Mouse (Mus musculus) adrenal gland, postnatal 25 days (tissue): ENCODE measurements at regions not wholly inside any gene's neighbourhood (a gene's known extent, or its start where the extent isn't known, plus 50 kb on each side); places are given as distances from the start of the nearest gene placed in this dataset.

Source experiments
- DNase-seq: peaks from one replicate; pipeline ENCODE4 v3.0.0; 2021; ENCODE audit warnings: mixed read lengths

DNA sequence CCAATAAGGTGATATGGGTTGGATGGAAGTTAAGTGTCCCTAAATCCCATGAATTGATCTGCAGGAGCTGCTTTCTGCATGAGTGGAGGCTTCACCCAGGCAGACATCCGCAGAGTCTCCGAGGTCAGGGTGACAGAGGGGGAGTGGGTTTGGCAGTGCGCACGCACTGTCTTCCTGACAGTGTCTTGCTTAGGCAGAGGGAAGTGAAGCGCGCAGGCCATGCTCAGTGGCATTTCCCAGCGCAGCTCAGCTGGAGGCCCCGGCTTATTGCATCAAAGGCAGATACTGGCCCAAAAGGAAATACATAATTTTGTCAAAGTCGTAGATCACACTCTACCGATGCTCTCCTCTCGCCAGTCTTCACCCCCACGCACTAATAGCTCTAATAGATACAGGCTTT lies 252.7 kb upstream of the Dnajc24 start:
- DNase-seq, result no peak

DNA sequence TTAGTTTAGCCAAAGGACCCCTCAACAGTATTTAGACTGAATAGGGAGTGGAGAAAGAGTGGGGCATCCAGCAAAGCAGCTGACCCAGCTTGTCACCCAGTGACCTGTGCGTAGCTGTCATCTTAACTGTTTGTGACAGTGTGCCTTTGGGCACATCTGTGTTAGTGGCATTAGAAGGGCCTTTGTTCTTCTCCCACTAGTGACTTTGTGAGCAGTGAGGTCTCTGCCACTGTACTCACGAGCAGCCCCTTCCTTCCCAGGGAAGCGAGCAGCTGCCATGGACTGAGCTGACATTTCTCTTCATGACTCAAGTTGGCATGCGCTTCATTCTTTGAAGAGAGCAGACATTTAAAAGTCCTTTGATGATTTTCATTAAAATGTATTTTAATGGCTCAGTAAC lies 231.0 kb upstream of the Dnajc24 start:
- no peak for DNase-seq

DNA sequence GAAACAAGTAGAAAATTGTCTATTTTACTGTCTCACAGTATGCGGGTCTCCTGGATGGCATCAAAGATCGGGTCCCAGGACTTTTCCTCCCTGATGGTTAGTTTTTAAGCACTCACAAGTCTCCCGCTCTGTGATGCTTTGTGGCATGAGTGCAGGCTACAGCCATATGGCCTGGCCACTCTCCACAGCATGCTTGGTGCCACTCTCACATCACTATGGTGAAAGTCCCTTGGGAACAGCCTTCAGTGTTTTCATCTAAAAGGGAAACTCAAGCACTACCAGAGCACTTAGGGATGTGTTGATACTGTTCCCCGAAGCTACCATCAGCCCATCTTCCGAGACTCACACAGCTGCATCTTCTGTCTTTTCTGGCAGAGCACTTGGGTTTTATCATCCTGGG lies 227.8 kb upstream of the Dnajc24 start:
- no peak for DNase-seq

DNA sequence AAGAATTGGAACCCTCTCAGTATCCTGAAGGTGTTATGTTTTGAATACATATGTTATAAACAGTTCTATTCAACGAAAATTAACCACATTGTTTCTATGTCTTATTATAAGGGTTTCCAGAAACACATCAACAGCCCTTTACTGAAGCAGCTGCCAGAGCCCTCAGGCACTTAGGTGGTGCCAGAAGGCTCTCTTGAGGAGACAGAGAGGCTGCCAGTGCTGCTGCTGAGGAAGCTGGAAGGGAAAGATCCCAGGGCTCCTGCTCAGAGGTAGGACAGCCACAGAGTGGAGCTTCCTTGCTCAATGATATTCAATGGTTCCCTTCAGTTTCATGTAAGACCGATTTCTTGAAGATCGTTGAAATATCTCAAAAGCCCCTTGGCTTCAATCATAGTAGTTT lies 226.7 kb upstream of the Dnajc24 start:
- DNase-seq, result no peak

DNA sequence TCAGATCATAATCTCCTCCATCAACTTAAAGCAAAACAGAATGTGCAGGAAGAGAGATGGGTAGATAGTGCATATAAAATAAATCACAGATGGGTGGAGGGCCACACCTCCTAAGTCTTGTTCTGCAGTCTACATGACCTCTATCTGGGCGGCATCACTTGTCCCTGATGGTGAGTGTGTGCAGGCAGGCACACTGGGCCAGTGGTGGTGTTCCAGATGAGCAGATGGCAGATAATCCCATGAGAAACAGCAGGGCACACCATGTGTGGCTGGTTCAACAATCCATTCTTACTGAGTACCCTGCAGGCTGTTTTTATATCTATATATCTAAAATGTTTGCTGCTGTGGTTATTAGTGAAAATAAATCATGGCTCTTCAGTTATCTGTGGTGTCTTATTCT lies 224.9 kb upstream of the Dnajc24 start:
- DNase-seq, result no peak

DNA sequence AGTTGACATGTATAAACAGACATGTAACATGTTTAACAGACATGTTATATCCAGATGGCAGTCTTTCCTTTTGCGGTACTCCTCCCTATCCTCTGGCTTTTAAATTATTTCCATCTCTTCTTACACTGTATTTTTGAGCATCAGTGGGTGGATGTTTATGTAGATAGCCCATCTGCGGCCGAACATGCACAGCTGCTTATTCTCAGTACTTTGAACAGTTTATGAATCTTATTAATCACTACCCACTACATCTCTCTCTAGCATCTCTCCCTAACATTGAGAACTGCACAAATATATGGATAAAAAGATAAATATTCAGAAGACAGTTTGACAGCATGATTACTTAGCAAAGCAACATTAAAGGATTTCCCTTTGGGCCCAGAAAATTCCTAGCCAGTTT lies 212.8 kb upstream of the Dnajc24 start:
- no peak for DNase-seq

DNA sequence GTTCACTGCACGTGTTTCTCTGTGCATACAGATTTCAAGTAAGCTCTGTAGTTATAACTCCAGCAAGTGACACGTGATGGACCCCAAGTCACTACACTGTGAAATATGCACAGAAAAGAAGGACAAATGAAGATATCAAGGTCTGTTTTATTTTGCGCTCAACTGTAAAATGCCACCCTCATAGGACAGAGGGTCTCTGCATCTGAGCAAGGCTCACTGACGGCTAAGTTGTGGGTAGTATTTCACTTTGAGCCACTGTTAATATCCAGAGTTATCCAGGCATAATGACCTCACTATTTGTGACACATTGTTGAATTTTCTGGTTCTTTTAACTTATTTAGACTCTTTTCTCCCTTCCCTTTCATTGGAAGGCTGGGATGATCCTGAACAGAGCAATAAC lies 210.4 kb upstream of the Dnajc24 start:
- DNase-seq, result no peak

DNA sequence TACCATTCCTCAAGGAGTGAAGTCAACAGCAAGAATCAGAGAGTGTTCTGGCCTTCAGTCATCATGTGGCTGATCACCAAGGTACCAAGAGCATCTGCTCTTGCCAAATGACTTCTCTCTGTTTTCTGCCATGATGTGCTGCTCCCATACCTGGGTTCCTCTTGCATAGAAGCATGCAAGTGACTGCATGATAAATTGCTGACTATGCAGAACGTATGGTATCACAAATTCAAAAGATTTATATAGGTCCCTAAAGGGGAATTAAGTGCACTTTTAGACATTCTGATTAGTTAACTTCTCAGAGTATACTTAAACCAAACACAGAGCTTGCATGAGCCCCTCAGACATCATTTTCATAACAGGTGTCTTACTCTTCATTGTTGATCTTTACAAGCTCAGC lies 207.4 kb upstream of the Dnajc24 start:
- DNase-seq, result no peak

DNA sequence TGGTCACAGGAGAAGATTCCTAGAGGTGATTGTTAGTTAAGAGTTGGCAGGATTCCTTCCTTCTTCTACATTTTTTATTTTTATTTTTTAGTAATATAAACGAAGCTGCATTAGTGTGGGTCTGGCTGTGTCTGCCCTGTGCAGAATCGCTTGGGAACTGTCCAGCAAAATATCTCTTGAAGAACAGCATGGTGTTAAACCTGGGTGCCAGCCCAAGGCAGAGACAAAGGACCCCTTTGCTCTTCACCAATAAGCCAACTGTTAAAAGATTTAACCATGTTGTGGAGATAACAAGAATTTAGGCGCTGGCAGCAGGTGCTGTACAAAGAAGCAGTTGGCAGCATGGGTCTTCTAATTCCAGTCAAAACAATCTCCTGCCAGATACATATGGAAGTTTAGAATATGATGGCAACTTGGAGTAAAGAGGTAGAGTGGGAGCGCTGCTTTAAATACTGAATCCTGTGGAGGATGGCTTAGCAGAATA lies 205.5 kb upstream of the Dnajc24 start:
- DNase-seq, result no peak

DNA sequence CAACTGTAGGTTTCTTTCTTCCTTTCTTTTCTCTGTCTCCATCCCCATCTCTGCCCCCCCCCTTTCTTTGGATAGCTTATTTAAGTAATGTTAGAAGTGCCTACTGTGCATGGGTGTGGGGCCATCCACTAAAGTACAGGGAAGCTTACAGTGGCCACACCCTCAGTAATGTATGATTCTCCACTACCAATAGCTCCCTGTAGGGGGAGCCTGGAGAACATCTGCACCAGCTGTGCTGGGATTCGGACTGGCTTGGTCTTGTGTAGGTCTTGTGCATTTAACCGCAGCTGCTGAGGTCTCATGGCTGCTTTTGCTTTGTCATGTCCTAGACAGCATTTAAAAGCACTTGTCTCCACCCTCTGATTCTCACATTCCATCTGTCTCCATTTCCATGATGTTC lies 196.8 kb upstream of the Dnajc24 start:
- no peak for DNase-seq

DNA sequence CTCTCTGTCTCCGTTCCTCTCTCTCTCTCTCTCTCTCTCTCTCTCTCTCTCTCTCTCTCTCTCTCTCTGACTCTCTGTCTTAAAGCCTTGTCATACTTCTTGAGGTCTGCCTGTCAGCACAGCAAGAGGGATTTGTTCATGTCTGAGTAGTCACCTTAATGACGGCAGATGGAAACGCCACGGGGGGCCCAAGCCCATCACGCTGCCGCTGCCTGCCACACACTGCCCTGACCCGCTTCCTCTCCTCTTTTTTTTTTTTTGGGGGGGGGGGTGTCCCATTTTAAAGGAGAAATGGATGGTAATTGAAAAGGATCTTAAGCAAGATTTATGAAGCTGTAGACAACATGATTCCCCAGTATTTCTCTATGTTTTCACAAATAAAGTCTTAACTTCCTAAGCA lies 191.8 kb upstream of the Dnajc24 start:
- DNase-seq, result peak; percentile 46

DNA sequence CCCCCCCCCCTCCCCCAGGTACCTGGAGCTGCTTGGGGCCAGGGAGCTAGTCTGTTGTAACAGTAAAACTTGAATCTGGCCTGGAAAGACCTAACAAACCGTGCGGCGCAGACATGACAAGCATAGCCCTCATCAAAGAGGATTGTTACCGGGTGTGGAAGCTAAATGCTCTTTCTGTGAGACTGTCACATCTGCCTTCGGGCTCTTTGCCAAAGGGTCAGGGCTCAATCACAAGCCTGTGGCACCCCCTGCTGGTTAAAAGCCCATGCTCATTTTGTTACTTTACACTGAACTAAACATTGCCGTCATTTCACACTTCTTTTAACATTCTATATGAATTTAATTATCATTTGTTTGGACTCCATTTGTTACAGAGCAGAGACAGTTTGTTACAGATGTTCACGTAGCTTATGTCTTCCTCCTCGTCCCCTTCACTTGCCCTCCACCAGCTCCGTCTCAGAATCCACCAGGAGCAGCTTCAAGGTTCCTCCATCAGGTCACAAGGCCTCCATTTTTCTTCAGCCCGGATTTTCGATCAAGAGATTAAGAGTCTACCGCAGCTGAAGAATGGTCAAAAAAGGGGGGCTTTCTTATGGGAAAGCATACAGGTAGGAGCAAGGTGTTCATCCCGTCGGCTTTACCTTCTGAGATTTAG lies 191.1 kb upstream of the Dnajc24 start:
- DNase-seq, result peak; percentile 78

DNA sequence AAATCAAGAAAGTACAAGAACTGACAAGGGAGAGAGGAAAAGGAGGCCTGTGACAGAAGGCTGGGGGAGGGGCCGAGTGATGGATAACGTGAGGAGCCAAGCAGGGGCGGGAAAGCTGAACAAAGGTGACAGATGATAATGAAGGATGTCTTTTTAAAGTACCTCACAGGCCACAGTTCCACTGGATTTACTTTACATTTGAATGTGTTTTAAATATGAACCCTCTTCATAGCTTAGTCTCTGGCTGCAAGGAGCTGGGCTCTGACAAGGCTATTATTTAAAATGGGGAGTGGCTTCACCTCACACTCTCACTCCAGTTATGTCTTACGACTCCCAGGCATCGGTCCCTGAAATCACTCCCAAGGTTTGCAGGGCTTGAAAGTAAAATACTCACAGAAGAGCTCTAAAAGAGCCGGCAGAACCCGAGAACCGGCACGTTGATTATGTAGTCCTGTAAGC lies 190.6 kb upstream of the Dnajc24 start:
- no peak for DNase-seq

DNA sequence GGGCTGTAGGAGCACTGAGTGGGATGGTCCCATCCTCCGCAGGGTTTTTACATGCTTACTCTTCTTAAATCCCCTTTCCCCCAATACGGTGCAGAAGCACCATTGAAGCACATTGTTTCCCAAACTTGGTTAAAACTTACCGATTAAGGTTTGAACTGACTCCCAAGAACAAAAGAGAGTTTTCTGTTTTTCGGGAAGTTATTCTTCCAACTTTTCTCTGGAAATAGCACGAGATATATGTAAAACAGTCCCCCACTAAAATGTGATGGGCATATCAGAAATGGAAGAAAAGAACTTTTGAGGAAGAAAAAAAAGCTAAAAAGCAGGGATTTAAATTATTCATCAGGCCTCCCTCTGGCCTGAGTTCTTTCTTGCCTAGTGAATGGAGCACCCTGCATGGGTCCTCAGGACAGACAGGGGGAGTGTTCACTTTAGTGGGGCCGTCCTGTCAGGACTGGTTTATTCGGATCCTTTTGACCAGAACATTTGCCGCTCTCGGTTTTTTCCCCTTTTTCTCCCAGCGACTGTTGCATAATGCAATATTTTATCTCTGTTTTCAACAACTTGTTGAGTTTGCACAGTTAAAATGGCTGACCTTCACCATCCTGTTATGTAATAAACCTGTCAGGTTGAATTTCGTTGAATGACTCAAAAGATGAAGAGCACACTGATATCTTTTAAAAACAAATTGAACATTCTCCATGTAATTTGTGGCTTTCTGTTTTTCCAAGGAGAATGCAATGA lies 187.4 kb upstream of the Dnajc24 start:
- no peak for DNase-seq

DNA sequence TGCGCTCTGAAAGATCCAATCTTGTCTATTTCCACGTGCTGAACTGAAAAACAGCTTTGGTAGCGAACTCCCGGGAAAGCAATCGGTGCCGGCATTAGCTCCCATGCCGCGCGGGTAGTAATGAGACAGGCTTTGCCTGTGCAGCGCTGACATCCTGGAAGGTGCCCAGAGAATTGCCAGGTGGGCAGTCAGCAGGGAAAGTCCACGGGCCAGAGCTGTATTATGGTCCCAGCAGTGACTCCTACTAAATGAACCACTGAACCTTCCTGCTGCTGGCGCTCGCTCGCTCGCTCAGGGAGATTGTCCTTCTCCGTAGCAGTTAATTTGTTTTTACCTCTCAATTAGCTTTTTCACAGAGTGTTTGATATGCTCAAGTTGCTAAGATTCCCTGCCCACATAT lies 180.3 kb upstream of the Dnajc24 start:
- DNase-seq, result no peak

DNA sequence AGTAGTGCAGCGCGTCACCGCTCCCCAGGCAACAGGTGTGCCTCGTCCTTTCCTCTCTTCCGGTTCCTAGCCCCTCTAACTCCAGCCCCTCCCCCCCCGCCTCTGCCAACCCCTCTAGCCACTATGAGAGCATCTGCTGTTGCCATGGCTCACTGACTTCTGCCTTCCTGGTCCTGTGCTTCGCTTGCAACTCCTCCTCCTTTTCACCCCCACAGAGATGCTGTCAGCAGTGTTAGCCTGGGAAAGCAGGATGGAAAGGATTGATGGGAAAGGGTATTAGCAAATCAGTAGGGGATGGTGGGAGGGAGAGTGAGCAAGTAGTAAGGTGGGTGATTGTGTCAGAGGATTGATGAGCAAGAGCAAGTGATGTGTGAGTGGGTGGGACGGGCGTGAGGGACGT lies 178.7 kb upstream of the Dnajc24 start:
- DNase-seq, result no peak

DNA sequence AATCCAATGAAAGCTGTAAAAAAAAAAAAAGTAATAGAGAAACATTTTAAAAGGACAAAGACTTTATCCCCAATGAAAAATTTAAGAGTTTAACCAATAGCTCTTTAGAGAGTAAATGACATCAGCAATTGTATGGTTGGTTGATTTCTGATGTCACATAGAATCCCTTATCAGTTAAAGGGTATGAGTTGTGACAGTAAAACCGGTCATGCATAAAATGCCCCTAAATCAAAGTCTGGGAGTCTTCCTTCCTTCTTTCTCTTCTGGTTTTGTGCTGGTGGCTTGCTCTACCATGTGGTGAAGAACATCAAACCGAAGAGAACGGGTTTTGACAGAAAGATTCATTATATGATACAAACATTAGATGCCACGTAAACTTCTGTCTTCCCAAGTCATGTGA lies 159.3 kb upstream of the Dnajc24 start:
- DNase-seq, result no peak

DNA sequence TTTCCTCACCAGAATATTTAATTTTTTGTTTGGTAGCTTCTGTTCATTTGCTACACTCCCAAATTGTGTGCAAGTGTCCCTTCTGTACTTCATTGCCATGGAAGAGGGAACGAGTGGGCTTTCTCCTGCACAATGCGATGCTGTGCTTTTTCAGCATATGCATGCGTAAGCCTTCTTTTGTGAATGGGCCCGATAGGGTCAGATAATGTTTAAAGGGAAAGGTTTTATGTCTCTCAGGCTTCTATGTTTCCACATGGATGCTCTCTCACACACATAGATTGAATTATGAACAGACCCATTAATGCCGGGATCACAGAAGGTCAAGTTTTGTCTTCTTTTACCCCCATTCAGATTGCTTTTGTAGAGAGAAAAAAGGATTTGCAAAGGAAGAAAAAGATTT lies 158.5 kb upstream of the Dnajc24 start:
- no peak for DNase-seq

DNA sequence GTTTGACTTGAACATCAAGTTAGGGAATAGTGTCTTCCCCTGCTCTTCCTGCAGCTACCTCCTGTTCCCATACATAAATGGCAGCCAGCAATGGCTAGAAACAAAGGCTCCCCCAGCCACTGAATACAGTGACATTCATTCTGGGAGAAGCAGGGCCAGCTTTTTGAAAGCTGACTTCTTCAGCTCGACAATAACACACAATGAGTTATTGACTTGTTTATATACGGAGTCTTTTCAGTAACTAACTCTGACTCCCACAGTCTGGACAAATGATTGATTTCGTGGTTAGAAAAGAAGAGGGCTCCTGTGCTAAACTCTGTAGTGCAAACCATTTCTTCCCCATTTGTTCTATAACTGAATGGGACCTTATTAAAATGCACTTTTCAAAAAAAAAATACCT lies 146.4 kb upstream of the Dnajc24 start:
- no peak for DNase-seq

DNA sequence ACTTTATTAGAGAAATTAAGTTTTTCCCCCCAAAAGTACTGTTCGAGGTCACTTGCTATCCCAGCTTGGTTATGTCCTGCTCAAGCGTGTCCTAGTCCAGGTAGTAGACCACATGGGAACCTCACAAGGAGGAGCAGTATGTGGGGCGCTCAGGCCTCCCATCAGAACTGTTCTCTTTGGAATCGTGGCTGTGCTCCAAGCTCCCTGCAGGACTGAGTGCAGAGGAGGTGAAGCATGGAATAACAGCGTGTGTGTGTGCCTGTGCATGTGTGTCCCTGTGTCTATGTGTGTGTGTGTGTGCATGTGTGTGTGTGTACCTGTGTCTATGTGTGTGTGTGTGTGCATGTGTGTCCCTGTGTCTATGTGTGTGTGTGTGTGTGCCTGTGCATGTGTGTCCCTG lies 137.6 kb upstream of the Dnajc24 start:
- no peak for DNase-seq

DNA sequence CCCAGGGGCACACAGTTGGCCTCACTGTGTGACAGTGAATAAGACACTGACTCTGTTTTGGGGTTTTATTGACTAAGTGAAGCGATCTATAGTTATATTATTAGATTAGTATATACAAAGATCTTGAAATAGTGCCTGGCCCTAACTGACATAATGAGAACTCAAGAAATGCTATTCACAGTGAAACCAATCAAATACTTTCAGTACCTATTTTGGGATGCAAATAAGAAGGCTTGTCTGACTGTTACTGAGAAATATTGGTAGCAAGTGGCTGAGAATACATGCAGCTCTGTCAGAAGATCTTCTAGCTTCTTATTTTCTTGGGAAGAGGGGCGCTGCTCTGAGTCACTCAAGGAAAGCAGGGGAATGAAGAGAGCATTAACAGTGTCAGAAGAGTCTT lies 97.7 kb upstream of the Dnajc24 start:
- DNase-seq, result no peak

DNA sequence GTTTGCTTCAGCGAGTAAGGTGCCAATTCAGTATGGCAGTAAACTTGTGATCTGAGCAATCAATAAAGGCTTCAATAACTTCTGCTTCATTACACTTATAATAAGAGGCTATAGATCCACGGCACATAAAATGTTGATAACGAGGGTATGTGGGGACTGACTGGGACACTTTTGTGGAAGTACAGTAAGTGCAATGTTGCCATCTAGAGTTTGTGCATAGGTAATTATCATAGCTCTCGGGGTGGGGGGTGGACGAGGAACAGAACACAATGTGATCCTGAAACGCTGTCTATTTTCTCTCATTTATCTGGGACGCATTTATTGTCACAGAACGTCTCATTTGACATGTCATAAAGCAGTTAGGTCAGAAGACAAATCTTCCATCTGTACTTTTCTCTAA lies 82.8 kb upstream of the Dnajc24 start:
- no peak for DNase-seq

DNA sequence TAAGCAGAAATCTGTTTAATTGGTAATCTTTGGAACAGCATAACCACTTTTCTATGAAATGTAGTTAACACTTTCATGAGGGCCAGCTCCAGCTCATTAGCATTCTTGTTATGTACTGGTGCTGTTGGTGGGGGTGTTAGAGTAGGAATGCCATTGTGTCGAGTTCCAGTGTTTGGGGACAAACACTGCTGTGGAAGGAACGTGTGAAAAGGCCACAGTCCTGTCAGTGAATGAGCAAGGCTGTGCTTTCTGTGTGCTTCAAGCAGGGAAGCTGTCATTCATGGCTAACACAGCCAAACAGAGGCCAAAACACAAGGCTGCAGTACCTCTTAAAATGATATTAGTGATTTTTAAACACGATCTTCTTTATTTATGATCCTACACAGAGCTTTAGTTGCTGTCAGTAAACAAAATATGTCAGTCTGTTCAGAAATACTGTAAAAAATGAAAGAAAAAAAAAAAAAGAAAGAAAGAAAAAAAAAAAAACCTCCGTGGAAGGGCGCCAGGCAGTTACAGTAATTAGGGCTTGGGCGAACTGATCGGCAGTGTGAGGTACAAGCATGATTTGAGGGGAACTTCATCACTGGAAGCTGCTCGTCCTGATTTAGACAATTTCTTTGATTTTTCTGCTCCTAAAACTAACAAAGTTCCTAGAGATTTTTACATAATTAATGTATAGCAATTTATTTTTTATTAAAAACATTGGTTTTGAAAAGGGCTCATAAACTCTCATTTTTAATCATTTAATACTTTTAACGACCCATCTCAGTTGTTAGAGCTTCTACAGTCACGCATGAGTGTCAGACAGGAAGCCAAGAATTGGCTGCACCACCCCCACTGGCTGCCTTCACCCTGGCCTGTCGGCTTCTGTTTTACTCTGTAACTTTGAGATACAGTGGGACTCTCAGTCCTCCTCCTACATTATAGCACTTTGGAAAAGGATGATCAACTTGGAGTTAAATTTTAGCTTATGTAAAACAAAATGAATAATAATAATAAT lies 80.8 kb upstream of the Dnajc24 start:
- no peak for DNase-seq
